Mouse (Mus musculus): Measurements from ENCODE around the gene Rspry1. TPM values are rescaled to one million over a fixed set of nuclear protein-coding genes. Genes with fewer than 3 reads are reported as not detected.

Gene Rspry1
- polyA plus RNA-seq, 1 experiment = 23.8 TPM

- H3K4me1 ChIP-seq (ENCODE audit: control insufficient read depth, insufficient read depth, low read length) = peaks cover 3% of the 10 kb centered on the region; the same call in 1 of the 2 replicates
- H3K4me3 ChIP-seq (ENCODE audit: insufficient read depth, low read length) = no peak overlapping the region
- TF ChIP-seq CTCF (IDR thresholded peaks at IDR 0.05; ENCODE audit: low read depth, low read length) (no peak), POLR2A (IDR thresholded peaks at IDR 0.05; ENCODE audit: borderline replicate concordance, low read depth, low read length) (no peak)
- H3K27ac ChIP-seq (ENCODE audit: insufficient read depth, low read depth, low read length) = no peak overlapping the region
These were observed 97.6 kb downstream of the Rspry1 start for GRCm38 (mm10) chr8:94699366-94699765.

GRCm38 (mm10) chr8:94700421-94700935, 98.7 kb downstream of the Rspry1 start:
- no peak for TF ChIP-seq CTCF (IDR thresholded peaks at IDR 0.05; ENCODE audit: low read depth, low read length)
- TF ChIP-seq POLR2A (IDR thresholded peaks at IDR 0.05; ENCODE audit: borderline replicate concordance, low read depth, low read length) = no peak
- Histone ChIP-seq H3K27ac (ENCODE audit: insufficient read depth, low read depth, low read length) (no peak overlapping the region), H3K4me1 (ENCODE audit: control insufficient read depth, insufficient read depth, low read length) (peaks cover 3% of the 10 kb centered on the region; the same call in 1 of the 2 replicates), H3K4me3 (ENCODE audit: insufficient read depth, low read length) (no peak overlapping the region)

GRCm38 (mm10) chr8:94702156-94702555, 100.4 kb downstream of the Rspry1 start:
- no peak overlapping the region for H3K27ac ChIP-seq (ENCODE audit: insufficient read depth, low read depth, low read length)
- H3K4me3 ChIP-seq (ENCODE audit: insufficient read depth, low read length) = no peak overlapping the region

GRCm38 (mm10) chr8:94702844-94703813, 101.4 kb downstream of the Rspry1 start:
- peak; percentile 83 for TF ChIP-seq CTCF (IDR thresholded peaks at IDR 0.05; ENCODE audit: low read depth, low read length)
- no peak for TF ChIP-seq POLR2A (IDR thresholded peaks at IDR 0.05; ENCODE audit: borderline replicate concordance, low read depth, low read length)
- Histone ChIP-seq H3K27ac (ENCODE audit: insufficient read depth, low read depth, low read length) (no peak overlapping the region), H3K4me1 (ENCODE audit: control insufficient read depth, insufficient read depth, low read length) (no peaks in the 10 kb centered on the region), H3K4me3 (ENCODE audit: insufficient read depth, low read length) (peak overlapping the region; percentile 65)

More at GRCm38 (mm10) chr8:94702156-94702555, 100.4 kb downstream of the Rspry1 start:
- no peak for TF ChIP-seq CTCF (IDR thresholded peaks at IDR 0.05; ENCODE audit: low read depth, low read length)
- TF ChIP-seq POLR2A (IDR thresholded peaks at IDR 0.05; ENCODE audit: borderline replicate concordance, low read depth, low read length) = no peak
- no peaks in the 10 kb centered on the region for H3K4me1 ChIP-seq (ENCODE audit: control insufficient read depth, insufficient read depth, low read length)

- Histone ChIP-seq H3K4me1 (ENCODE audit: control insufficient read depth, insufficient read depth, low read length) (no peaks in the 10 kb centered on the region), H3K27ac (ENCODE audit: insufficient read depth, low read depth, low read length) (no peak overlapping the region), H3K4me3 (ENCODE audit: insufficient read depth, low read length) (peak overlapping the region; percentile 61)
- TF ChIP-seq CTCF (IDR thresholded peaks at IDR 0.05; ENCODE audit: low read depth, low read length) (peak; percentile 85), POLR2A (IDR thresholded peaks at IDR 0.05; ENCODE audit: borderline replicate concordance, low read depth, low read length) (no peak)
These were observed 102.4 kb downstream of the Rspry1 start for GRCm38 (mm10) chr8:94703972-94704668.

GRCm38 (mm10) chr8:94704669-94704984, 102.9 kb downstream of the Rspry1 start:
- no peaks in the 10 kb centered on the region for H3K4me1 ChIP-seq (ENCODE audit: control insufficient read depth, insufficient read depth, low read length)
- H3K27ac ChIP-seq (ENCODE audit: insufficient read depth, low read depth, low read length) = no peak overlapping the region
- no peak for TF ChIP-seq CTCF (IDR thresholded peaks at IDR 0.05; ENCODE audit: low read depth, low read length)
- TF ChIP-seq POLR2A (IDR thresholded peaks at IDR 0.05; ENCODE audit: borderline replicate concordance, low read depth, low read length) = no peak
- H3K4me3 ChIP-seq (ENCODE audit: insufficient read depth, low read length) = peak overlapping the region; percentile 61

- Histone ChIP-seq H3K4me1 (ENCODE audit: control insufficient read depth, insufficient read depth, low read length) (no peaks in the 10 kb centered on the region), H3K27ac (ENCODE audit: insufficient read depth, low read depth, low read length) (no peak overlapping the region), H3K4me3 (ENCODE audit: insufficient read depth, low read length) (no peak overlapping the region)
- TF ChIP-seq CTCF (IDR thresholded peaks at IDR 0.05; ENCODE audit: low read depth, low read length) = no peak
- no peak for TF ChIP-seq POLR2A (IDR thresholded peaks at IDR 0.05; ENCODE audit: borderline replicate concordance, low read depth, low read length)
These were observed 104.0 kb downstream of the Rspry1 start for GRCm38 (mm10) chr8:94705581-94706245.

- Histone ChIP-seq H3K4me1 (ENCODE audit: control insufficient read depth, insufficient read depth, low read length) (peaks cover 7% of the 10 kb centered on the region), H3K4me3 (ENCODE audit: insufficient read depth, low read length) (no peak overlapping the region), H3K27ac (ENCODE audit: insufficient read depth, low read depth, low read length) (no peak overlapping the region)
- TF ChIP-seq CTCF (IDR thresholded peaks at IDR 0.05; ENCODE audit: low read depth, low read length) (no peak), POLR2A (IDR thresholded peaks at IDR 0.05; ENCODE audit: borderline replicate concordance, low read depth, low read length) (no peak)
These were observed 105.1 kb downstream of the Rspry1 start for GRCm38 (mm10) chr8:94706732-94707395.

Other genes starting within 250 kb of the Rspry1 start
- gene Herpud1, start 215.5 kb upstream of the Rspry1 start, polyA plus RNA-seq (2012; ENCODE audit: insufficient read depth, insufficient read length, missing spikeins) = 86.2 and 93.4 TPM in 2 replicates
- gene Nlrc5, start 167.6 kb upstream of the Rspry1 start, polyA plus RNA-seq (2012; ENCODE audit: insufficient read depth, insufficient read length, missing spikeins) = 37.8 and 44.1 TPM in 2 replicates
- gene Cpne2, start 68.9 kb upstream of the Rspry1 start, polyA plus RNA-seq (2012; ENCODE audit: insufficient read depth, insufficient read length, missing spikeins) = 43.6 and 45.7 TPM in 2 replicates
- 77.1 and 77.4 TPM in 2 replicates for gene Fam192a, start 60 bp downstream of the Rspry1 start, polyA plus RNA-seq (2012; ENCODE audit: insufficient read depth, insufficient read length, missing spikeins)
- 25.3 and 32.4 TPM in 2 replicates for gene Arl2bp, start 64.7 kb downstream of the Rspry1 start, polyA plus RNA-seq (2012; ENCODE audit: insufficient read depth, insufficient read length, missing spikeins)
- gene Pllp, start 94.3 kb downstream of the Rspry1 start, polyA plus RNA-seq (2012; ENCODE audit: insufficient read depth, insufficient read length, missing spikeins) = not detected in 2 replicates
- 0.36 and 0.50 TPM in 2 replicates for gene Ccl22, start 143.7 kb downstream of the Rspry1 start, polyA plus RNA-seq (2012; ENCODE audit: insufficient read depth, insufficient read length, missing spikeins)
- 0.56 and 0.76 TPM in 2 replicates for gene Cx3cl1, start 170.1 kb downstream of the Rspry1 start, polyA plus RNA-seq (2012; ENCODE audit: insufficient read depth, insufficient read length, missing spikeins)
- gene Ccl17, start 208.5 kb downstream of the Rspry1 start, polyA plus RNA-seq (2012; ENCODE audit: insufficient read depth, insufficient read length, missing spikeins) = not detected in 2 replicates
- 33.1 and 34.1 TPM in 2 replicates for gene Coq9, start 236.4 kb downstream of the Rspry1 start, polyA plus RNA-seq (2012; ENCODE audit: insufficient read depth, insufficient read length, missing spikeins)
- 12.9 and 19.7 TPM in 2 replicates for gene Ciapin1, start 236.4 kb downstream of the Rspry1 start, polyA plus RNA-seq (2012; ENCODE audit: insufficient read depth, insufficient read length, missing spikeins)

Data from bone marrow macrophage, adult 2 months (primary cell).